Mouse (Mus musculus) left cerebral cortex, adult 8-10 months (tissue): ENCODE data around the gene Wnt16. TPM values are rescaled to one million over a fixed set of nuclear protein-coding genes. Genes with fewer than 3 reads are reported as not detected.
A peak's percentile ranks its signal among the peaks of the same experiment; 100 is the strongest.
"Not testable (repeated sequence)": the region's sequence is repeated elsewhere in the genome, so short reads cannot be mapped to it uniquely, and the experiment has no call there.

Experiments used
- DNase-seq, 2 experiments: peaks; one replicate each; pipeline ENCODE4 v3.0.0; 2022; ENCODE audit warnings: low spot score in 2 of 2
- total RNA-seq, 4 experiments: library from RNA; stranded (reverse); gene quantifications; 2 replicates each; pipeline ENCODE4 v1.2.4; 2022

Wnt16 gene
- 1 to 10 TPM in 1 of 4 experiments, under 1 TPM in 3; 0.68 to 1.8 (median 0.77) TPM for total RNA-seq

DNA sequence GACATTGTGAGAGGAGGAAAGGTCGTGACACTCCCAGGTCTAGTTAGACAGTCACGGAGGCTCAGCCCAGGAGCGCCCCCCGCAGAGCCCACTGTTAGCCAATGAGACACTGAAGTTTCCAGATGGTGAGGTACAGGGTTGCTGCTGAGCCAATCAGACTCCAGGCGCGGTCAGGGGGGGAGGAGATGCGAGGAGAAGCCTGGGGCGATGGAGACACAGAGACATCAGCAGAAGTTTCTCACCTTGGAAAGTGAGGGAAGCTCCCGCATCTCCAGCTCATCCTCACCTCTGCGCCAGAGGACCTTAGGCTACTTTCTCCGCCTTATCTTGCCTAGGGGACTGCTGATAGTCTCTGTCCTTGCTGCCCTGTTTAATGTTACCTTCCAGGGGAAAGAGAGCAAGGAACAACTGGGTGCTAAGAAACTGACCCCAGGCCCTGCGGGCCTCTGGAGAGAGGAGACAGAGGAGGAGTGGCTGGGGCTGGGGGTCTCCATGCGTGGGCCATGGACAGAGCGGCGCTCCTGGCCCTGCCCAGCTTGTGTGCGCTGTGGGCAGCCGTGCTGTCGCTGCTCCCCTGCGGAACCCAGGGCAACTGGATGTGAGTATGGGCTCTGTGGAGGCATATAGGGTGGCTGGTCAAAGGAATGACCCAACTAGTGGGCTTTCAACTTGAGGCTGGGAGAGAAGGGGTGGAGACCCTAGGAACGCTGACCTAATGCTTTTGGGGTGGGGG is at the start of gene Wnt16:
Gene Wnt16, plus strand, starts transcription at position 224 of the 733 bp plus-strand sequence.
- peak in 1 of 2 experiments; percentile 18 for DNase-seq

DNA sequence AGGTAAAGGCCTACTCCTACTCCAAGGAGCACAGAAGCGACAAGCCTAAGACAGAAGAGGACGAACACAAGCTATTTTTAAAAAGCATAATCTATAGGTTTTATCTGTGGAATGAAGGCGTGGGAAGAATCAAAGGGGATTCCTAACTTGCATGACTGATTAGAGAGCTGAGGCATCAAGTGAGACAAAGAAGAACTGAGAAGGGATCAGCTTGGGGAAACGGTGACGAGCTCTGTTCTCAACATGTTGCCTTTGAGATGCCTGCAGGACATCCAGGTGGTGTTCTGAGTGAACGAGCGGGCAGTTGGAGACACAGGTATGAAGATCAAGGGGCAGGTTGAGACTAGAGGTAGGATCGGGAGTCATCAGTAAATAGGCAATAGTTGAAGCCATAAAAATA is 44.7 kb upstream of the Wnt16 start:
- DNase-seq = no peak

DNA sequence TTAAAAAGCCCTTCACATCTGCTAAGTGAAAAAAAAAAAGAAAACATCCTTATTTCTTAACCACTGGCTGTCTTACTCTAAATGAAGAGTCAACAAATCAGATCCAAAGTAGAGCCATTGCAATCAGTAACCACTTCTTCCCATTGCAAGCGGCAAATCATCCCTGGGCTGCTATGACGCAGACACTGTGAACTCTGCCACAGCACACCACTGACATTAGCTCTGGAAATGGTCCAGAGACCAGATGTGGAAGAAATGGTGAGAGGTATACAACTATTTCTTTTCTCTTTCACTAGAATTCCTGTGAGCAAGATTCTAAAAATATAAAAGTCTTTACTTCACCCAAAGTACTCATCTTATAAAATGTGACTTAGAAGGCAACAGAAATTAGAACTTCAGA is 41.3 kb upstream of the Wnt16 start:
- DNase-seq = no peak

DNA sequence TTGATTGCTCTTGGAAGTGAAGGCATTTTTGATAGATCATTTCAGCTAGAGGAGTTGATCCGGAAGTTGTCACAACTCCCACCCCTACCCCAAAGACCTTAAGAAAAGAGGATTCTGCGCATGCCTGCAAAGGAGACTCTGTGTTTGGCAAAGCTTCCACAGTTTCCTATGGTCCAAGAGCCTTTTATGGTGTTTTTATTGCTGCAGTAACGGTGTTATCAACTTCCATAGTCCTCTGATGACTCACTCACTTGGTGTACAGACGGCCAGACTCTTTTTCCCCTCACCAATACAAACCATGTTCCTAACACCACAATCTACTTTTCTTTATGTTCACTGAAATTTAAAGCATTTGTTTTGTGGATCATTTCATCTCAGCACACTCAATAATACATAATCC is 29.2 kb upstream of the Wnt16 start:
- no peak for DNase-seq

DNA sequence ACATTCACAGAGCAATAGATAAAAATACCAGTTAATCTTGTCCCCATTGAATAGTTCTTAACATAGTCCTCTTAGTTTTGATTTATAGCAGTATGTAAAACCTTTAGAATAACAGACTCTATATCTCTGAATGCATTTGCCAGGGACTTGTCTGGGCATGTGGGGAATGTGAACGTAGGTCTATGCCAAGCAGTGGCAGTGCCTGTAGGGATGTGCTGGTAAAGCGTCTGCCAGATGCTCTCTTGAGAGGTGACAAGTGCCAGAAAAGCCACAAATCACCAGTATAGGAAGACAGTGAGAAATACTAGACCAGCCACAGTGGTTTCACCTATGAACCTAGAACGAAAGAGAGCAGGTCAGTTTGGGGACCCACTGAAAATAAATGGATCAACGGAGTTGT is 25.5 kb upstream of the Wnt16 start:
- DNase-seq = no peak

DNA sequence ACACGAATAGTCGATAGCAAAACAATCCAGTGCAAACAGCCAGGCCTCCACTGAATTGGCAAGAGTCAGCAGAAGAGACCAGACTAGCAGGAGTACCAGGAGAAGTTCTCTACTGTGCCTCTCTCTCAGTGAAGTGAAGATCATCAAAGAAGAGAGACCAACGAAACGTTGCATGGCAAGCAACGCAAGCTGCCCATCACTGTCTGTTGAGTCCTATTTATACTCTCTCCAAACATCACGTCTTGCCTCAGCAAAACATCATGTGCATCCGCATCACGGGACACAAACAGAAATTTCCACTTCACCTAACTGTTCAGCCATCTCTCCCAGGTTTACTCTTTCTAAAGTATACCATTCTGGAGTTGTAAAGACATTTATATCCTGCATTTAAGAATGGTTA is 23.9 kb upstream of the Wnt16 start:
- not testable (repeated sequence) for DNase-seq

DNA sequence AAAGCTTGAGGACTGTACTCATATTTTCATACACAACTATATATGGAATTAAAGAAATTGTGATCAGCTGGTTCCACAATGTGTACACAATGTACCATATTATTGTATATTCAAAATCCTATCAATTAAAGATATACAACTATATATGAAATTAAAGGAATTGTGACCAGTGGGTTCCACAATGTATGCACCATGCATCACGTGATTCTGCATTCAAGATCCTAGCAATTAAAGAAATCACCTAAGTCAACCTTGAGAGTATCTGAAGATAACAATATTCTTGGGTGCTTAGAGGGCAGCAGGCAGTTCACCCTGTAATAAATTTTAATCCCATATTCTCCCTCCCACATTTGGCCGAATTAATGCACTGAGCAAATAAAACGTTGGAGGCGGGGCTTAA is 22.0 kb upstream of the Wnt16 start:
- no peak for DNase-seq

DNA sequence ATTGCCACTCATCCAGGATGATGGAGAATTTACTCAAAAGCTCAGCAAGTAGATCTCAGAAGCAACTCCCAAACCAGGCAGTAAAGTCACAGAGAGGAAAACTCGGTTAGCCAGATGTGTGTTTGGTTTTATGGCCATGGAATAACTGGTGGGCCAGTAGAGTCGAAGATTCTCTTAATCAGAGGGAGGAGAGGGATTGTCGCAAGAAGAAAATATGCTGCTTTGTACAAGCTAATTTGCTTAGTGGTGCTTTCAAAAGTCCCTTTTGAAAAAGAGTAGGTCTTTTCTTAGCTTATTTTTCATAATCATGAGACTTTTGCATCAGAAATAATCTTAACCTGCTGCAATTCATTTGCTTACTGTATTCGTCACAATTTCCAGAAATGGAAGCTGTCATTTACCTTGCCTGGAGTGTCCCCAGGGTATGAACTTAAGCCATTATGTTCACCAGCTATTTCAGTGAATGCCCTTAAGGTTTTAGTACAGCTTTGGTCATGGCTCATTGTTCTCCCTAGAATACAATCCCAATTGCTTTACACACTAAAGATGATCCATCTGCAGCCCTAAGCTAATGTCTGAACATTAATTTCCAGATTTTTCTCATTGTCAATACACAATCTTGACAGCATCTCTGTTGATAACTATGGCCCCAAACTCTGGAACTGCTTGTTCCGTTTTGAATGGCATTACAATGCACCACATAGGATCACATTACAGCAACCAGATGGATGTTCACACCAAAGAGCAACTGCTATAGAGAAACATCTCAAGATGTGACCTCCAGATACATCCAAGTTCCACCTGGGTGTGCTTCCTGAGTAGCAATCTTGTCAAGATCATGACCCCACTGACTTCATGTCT is 20.0 kb upstream of the Wnt16 start:
- DNase-seq = no peak

DNA sequence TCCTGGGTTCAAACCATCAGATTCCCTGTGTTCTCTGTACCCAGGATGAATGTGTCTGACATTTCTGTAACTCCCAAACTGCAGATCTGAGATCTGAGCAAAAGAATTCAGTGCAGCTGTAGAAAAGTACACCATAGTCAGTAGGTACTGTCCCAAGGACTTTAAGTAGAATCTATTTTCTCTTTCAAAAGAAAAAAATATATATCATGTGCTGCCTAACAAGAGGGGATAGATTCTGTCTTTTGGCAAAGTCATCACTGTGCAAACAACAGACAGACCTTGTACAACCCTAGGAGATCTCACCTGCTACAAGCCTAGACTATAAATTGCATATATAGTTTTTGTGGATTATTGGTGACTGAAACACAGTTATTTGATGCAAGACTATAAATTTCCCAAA is 19.4 kb upstream of the Wnt16 start:
- DNase-seq = no peak

DNA sequence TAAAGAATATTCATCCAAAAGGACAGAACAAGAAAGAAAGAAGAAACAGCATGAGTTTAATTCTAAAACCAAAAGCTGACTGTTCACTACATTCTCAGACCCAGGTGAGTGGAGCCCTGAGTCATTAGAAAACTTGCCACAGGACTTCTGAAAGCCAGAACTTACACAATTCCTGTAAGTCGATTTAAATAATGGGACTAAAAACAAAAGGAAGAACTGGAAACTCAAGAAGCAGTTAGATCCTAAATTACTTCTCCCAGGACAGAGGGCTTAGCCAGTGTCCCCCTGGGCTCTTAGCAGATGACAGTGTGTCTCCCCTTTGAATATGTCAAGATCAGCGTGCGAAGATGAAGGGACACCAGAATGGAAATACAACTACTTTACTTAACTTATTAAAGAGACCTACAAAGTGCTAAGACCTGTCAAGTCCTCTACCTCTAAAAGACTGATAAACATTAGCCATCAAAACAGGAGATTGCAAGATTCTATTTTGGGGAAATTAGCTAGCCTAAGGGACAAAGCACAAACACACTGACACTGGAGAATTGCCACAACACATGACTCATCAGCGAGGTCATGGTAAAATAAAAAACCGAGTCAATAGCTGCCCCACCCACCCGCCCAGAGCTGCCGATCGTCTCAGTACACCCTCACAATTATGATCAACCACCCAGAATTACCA is 18.0 kb upstream of the Wnt16 start:
- no peak for DNase-seq

DNA sequence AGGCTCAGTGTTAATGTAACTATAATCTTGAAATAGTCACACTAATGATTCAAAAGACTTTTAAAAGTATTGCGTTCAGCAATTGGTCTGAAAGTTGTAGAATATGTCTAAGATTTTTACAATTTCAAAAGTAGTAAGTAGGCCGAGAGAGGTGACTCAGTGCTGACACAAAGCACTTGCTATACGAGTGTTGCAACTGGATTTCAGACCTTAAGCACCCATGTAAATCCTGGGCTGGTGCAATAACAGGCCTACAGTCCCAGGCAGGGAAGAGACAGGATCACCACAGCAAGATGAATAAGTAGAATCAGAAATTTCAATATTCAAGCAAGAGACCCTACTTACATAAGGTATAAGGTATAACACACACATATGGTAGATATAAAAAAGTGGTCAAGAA is 10.1 kb upstream of the Wnt16 start:
- no peak for DNase-seq

DNA sequence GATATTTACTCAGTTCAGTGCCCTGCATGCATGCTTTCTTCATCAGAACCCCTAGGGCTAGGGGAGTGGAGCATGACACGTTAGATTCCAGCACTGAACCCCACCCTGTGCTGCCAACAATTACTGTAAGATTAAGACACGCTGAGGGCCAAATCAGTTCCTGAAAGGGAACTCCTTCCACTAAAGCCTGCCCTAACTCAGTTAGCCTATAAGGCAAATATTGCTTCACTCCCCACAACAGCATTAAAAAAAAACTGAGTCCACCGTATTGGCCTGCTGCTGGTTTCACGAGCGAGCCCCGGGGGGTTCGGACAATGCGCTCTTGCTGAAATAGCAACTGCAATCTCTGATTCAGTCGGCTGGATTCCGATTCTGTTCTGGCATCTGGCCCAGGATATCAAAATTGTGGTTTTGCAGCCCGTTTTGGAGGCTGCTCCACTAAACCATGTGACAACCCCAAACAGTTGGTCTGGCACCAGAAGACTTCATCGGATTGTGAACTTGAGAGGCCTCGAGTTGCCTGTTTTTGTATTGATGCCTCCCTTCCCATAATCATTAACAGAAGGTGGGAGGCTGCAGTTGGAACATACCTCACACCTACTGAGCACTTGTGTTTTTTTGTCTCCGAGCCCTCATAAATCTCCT is 7.7 kb upstream of the Wnt16 start:
- peak in 1 of 2 experiments; percentile 21 for DNase-seq

DNA sequence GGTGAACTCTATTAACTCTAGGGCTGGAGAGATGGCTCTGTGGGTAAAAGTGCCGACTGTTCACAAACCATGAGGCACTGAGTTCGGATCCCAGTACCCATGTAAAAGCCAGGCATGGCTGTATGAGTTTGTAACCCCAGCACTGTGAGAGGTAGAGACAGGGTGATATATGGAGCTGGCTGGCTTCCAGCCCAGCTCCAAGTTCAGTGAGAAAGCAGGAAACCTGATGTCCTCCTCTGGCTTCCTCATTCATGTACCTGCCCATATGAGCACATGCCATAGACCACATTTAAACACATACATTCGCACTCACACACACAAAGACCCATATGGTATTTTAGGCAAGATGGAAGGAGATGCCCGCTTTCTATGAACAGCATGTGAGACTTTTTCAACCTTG is 5.6 kb upstream of the Wnt16 start:
- DNase-seq = no peak

DNA sequence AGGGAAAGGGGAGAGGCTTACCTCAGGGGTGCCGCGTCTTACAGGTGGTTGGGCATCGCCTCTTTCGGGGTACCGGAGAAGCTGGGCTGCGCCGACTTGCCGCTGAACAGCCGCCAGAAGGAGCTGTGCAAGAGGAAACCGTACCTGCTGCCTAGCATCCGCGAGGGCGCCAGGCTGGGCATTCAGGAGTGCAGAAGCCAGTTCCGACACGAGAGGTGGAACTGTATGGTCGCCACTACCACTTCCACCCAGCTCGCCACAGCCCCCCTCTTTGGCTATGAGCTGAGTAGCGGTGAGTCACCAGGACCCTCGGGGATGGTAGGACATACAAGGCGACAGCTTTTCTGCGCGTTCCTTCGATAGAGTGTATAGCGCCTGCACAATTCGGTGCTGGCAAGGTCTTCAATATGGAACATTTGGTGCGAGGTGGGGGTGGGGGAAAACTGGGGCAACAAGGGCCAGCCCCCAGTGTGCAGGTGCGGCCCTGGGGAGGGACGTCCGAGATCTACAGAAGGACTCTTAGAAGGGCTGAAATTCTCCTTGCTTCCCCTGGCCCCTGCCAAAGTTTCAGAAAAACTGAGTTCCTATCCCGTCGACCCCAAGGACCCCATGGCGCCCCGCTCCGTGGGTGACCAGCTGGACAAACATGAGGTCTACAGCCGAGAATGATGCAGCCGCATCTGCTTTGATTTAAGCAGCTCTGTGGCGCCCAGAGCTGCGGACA is 872 bp downstream of the Wnt16 start:
- DNase-seq = peak; percentile 18

DNA sequence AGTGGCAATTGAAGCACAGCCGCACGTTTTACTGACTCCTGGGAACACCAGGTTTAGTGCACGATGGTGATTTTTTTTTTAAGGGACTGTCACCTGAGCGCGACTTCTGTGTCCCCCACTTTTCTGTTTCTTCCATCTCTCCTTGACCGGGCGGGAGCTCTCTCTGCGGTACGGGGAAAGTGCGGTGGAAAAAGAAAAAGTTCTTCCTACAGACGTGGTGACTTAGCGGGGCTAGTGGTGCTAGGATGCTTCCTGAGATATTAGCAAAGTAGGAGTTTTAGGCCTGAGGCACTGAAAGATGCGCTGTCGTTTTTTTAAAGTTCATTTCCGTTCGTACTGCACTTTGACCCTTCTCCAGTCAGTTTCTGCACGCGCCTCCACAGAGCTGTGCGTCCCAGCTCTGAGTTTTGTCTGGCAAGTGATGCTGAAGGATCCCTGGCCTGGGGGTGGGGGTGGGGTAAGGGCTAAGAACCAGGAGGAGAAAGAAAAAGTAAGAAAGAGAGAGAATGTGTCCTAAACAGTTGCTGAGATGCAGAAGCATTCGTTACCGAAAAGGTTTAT is 1.5 kb downstream of the Wnt16 start:
- DNase-seq = no peak

DNA sequence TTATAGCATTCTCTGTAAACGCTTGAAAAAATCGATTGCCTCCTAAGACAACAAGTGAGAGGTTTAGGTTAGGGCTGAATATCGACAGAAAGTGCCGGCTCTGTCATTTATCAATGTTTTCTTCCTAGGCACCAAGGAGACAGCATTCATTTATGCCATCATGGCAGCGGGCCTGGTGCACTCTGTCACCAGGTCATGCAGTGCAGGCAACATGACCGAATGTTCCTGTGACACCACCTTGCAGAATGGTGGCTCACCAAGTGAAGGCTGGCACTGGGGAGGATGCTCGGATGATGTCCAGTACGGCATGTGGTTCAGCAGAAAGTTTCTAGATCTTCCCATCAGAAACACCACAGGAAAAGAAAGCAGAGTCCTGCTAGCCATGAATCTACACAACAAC is 2.8 kb downstream of the Wnt16 start:
- no peak for DNase-seq

DNA sequence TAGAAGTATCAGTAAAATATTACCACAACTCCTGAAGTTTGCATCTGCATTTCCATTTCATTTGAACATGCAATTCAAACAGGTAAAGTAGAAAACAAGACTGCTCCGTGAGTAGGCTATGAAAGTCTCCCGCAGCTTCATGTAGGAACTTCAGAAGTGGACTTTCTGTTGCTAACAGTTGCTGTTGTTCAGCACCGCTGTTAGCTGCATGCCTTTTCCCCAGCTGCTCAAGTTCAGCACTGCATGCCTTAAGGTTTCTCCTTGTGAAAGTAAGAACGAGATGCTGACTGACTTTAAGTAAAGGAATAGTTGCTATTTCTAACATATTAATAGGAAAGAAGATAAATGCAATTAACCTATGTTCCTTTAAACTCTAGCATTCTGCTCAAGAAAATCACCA is 4.0 kb downstream of the Wnt16 start:
- no peak for DNase-seq

DNA sequence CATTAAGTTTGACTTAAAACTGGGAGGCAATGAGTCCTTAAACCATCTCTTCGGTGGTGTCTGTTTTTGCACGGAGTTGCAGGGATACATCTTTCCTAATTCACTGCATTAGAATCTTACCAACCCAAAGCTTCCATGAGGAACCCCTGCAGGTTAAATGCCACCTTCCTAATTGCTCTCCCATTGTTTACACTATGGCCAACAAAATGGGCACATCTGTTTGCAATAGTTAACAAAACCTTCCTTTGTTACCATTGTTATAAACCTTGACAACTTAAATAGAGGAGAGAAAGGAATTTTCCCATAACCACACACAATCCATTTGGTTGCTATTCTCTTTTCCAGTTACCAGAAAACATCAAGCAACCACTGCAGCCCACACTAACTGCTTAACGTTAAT is 5.9 kb downstream of the Wnt16 start:
- DNase-seq = no peak

DNA sequence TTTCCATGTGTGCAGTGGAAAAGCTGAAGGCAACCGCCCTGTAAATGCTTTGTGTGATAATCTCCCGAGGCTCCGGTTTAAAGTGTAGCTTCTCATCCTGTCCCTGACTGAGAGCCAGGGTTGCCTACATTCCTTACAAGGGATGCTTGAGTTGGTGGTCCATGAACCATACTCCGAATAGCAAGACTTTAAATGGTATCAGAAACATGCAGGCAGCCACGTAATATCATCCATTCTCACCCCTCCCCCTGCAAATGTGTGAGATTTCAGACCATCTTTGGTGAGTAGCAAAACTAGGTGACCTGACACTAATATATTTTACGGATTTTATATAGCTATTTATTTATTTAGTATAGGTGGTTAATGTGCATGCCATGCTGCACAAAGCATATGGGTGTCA is 9.0 kb downstream of the Wnt16 start:
- DNase-seq = no peak

DNA sequence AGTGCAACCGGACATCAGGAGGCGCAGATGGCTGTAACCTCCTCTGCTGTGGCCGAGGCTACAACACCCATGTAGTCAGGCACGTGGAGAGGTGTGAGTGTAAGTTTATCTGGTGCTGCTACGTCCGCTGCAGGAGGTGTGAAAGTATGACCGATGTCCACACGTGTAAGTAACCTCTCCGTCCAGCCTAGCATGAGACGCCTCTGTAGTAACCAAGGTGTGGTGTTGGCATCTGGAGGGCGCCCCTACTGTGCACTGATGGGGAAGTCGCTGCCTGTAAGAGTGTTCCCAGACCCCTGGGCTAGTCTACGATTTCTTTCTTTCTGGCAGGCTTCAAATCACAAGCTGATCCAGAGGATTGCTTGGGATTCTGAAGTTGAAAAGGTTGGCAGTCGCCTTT is 10.0 kb downstream of the Wnt16 start:
- no peak for DNase-seq
